12 mouse cellular contexts compared by ENCODE assay signal in genomic region chr13:111990913-111991534, GRCm38 (mm10).
DNase-seq lines count a peak whose midpoint lies in the region; ATAC-seq lines count a peak whose summit lies in the region.
"Had no signal": no experiment of that assay in that cellular context is flagged by ENCODE, and none has a peak within 500 bp of the region (broad histone marks: within the 10 kb centered on the region; RNA-seq: fewer than 3 reads in every experiment).

No protein-coding gene starts in this region.

- no peak overlapping the region for H3K4me3 ChIP-seq in midbrain, embryonic 12.5 days
- H3K4me3 ChIP-seq in midbrain, embryonic 10.5 days: no peak overlapping the region
- no peak overlapping the region for H3K4me3 ChIP-seq in hindbrain, embryonic 15.5 days
- H3K4me3 ChIP-seq: megakaryocyte, embryonic 14.5 days had no signal

- no peaks in the 10 kb centered on the region for H3K36me3 ChIP-seq in midbrain, embryonic 12.5 days
- no peaks in the 10 kb centered on the region for H3K36me3 ChIP-seq in midbrain, embryonic 10.5 days
- no peaks in the 10 kb centered on the region for H3K36me3 ChIP-seq in hindbrain, embryonic 15.5 days

- no peak overlapping the region for H3K4me2 ChIP-seq in midbrain, embryonic 12.5 days (replicated peaks)
- no peak overlapping the region for H3K4me2 ChIP-seq in hindbrain, embryonic 15.5 days

- no peaks in the 10 kb centered on the region for H3K27me3 ChIP-seq in midbrain, embryonic 12.5 days
- H3K27me3 ChIP-seq in midbrain, embryonic 10.5 days (ENCODE audit: low read depth, poor library complexity, severe bottlenecking): peaks cover 13% of the 10 kb centered on the region
- no peaks in the 10 kb centered on the region for H3K27me3 ChIP-seq in hindbrain, embryonic 15.5 days

- intact Hi-C loops in left cerebral cortex, postnatal 4 days (cut with DNase I): no loop called here

- no peaks in the 10 kb centered on the region for H3K9me3 ChIP-seq in midbrain, embryonic 12.5 days
- no peaks in the 10 kb centered on the region for H3K9me3 ChIP-seq in midbrain, embryonic 10.5 days (replicated peaks)
- H3K9me3 ChIP-seq in hindbrain, embryonic 15.5 days: no peaks in the 10 kb centered on the region

- peaks cover 12% of the 10 kb centered on the region for H3K4me1 ChIP-seq in midbrain, embryonic 12.5 days
- H3K4me1 ChIP-seq in midbrain, embryonic 10.5 days: peaks cover 16% of the 10 kb centered on the region
- peaks cover 8% of the 10 kb centered on the region for H3K4me1 ChIP-seq in hindbrain, embryonic 15.5 days (replicated peaks)
- H3K4me1 ChIP-seq: megakaryocyte, embryonic 14.5 days had no signal

- 26% methylated on average over 11 of the region's 11 CpGs for WGBS in midbrain, embryonic 12.5 days
- WGBS in midbrain, embryonic 10.5 days: 34% methylated on average over 11 of the region's 11 CpGs
- 24% methylated on average over 11 of the region's 11 CpGs for WGBS in hindbrain, embryonic 15.5 days

- peak; percentile 52; the same call in 1 of the 2 replicates for ATAC-seq in midbrain, embryonic 12.5 days (ENCODE audit: low FRiP score, low read depth)
- peak; percentile 45; the same call in 1 of the 2 replicates for ATAC-seq in hindbrain, embryonic 15.5 days (ENCODE audit: low FRiP score, low read depth)

- H3K27ac ChIP-seq in midbrain, embryonic 12.5 days (replicated peaks): no peak overlapping the region
- no peak overlapping the region for H3K27ac ChIP-seq in midbrain, embryonic 10.5 days (replicated peaks)
- no peak overlapping the region for H3K27ac ChIP-seq in hindbrain, embryonic 15.5 days (replicated peaks)

- peak; percentile 59 for DNase-seq in embryo, embryonic 10 days (ENCODE audit: low spot score)
- DNase-seq in embryo, embryonic 11 days: no peak
- DNase-seq in midbrain, embryonic 10.5 days (ENCODE audit: low spot score): no peak
- DNase-seq in urinary bladder, postnatal 25 days (ENCODE audit: low spot score): no peak
- DNase-seq in right cerebral cortex, adult 2 months (ENCODE audit: low spot score in 2 of 2): no peak
- no peak for DNase-seq in left cerebral cortex, postnatal 4 days
- DNase-seq: kidney, postnatal 4 days; lung, adult 2 months; right cerebral cortex, postnatal 4 days had no signal

- no peak overlapping the region for H3K9ac ChIP-seq in midbrain, embryonic 12.5 days (replicated peaks)
- no peak overlapping the region for H3K9ac ChIP-seq in hindbrain, embryonic 15.5 days
